Mouse (Mus musculus) liver, embryonic 15.5 days (tissue): ENCODE data around the gene Pkp2. TPM values are rescaled to one million over a fixed set of nuclear protein-coding genes. Genes with fewer than 3 reads are reported as not detected.

ENCODE experiments used
- ATAC-seq: fragments of 200-750 bp; cut with Nextera tagmentation; 2 replicates; pipeline ENCODE4 v1.8.0; 2017; ENCODE audit warnings: moderate number of reproducible peaks, mild to moderate bottlenecking, moderate library complexity; ENCODE audit not compliant: insufficient read depth
- H3K27ac ChIP-seq: fragments of 300-500 bp; sonication (generic); replicated peaks from 2 replicates; pipeline ENCODE4 v1.5.1; 2015; ENCODE audit warnings: mild to moderate bottlenecking, inconsistent platforms
- H3K27me3 ChIP-seq: fragments of 300-500 bp; sonication (generic); 2 replicates; pipeline ENCODE4 v1.6.1; 2015; ENCODE audit warnings: mild to moderate bottlenecking, inconsistent platforms
- H3K36me3 ChIP-seq: fragments of 300-500 bp; sonication (generic); replicated peaks from 2 replicates; pipeline ENCODE4 v1.6.1; 2015; ENCODE audit warnings: moderate library complexity, mild to moderate bottlenecking, inconsistent platforms
- H3K4me1 ChIP-seq: fragments of 300-500 bp; sonication (generic); replicated peaks from 2 replicates; pipeline ENCODE4 v1.6.1; 2015; ENCODE audit warnings: inconsistent platforms
- H3K4me2 ChIP-seq: fragments of 300-500 bp; sonication (generic); 2 replicates; pipeline ENCODE4 v1.6.1; 2015; ENCODE audit warnings: moderate library complexity, mild to moderate bottlenecking, inconsistent platforms
- H3K4me3 ChIP-seq: fragments of 300-500 bp; sonication (generic); replicated peaks from 2 replicates; pipeline ENCODE4 v1.5.1; 2015; ENCODE audit warnings: mild to moderate bottlenecking, inconsistent platforms
- H3K9ac ChIP-seq: fragments of 300-500 bp; sonication (generic); 2 replicates; pipeline ENCODE4 v1.6.1; 2015; ENCODE audit warnings: moderate library complexity, mild to moderate bottlenecking, inconsistent platforms
- H3K9me3 ChIP-seq: fragments of 300-500 bp; sonication (generic); replicated peaks from 2 replicates; pipeline ENCODE4 v1.6.1; 2016; ENCODE audit warnings: inconsistent platforms
- WGBS: fragments of 180-500 bp; shearing (Covaris S2); methylation state at CpG from one replicate; pipeline ENCODE4 v1.1.7; 2015; ENCODE audit warnings: mixed read lengths; ENCODE audit not compliant: insufficient replicate concordance; 5-methylcytosine and 5-hydroxymethylcytosine counted together
- polyA plus RNA-seq: library from polyadenylated mRNA; unstranded; fragments of >200 nt; fragmentation: Nextera tagmentation; extraction: Ambion mirVana; gene quantifications from 2 replicates; pipeline ENCODE4 v1.2.1, GENCODE M21; 2015

The Pkp2 gene
- polyA plus RNA-seq, 1 experiment from 2014 or later: 10.5 TPM

DNA sequence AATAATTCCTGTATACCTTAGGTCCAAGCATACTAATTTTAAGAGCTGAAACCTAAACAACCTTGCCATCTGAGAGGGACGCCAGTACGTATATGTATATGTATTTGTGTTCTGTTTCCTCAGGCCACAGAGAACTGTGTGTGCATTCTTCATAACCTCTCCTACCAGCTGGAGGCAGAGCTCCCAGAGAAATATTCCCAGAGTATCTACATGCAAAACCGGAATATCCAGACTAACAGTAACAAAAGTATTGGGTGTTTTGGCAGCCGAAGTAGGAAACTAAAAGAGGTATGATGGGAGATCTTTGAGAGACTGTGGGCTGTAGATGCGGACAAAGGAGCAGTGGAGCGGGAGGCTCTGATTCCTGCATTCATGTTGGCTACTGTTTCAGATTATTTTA is 48.4 kb downstream of the Pkp2 start:
- no peak for ATAC-seq
- Histone ChIP-seq H3K36me3 (no peaks in the 10 kb centered on the region), H3K4me1 (no peaks in the 10 kb centered on the region), H3K9ac (no peak overlapping the region), H3K9me3 (no peaks in the 10 kb centered on the region), H3K27me3 (no peaks in the 10 kb centered on the region), H3K4me2 (no peak overlapping the region), H3K4me3 (no peak overlapping the region), H3K27ac (no peak overlapping the region)
- 77% methylated on average over 6 of the region's 6 CpGs for WGBS

DNA sequence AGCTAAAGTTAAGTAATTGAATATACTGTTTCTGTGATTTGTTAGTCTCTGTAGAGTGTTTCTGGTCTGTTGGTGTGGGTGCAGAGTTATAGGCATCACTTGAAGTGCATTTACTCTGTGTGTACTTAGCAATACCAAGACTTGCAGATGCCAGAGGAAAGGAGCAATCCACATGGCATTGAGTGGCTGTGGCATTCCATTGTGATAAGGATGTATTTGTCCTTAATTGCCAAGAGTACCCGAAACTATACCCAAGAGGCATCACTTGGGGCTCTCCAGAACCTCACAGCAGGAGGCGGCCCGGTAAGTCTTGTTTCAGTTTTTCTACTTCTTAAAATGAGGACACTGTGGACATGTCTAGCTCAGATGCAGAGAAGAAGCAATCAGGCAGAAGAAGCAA is 49.3 kb downstream of the Pkp2 start:
- Histone ChIP-seq H3K9me3 (no peaks in the 10 kb centered on the region), H3K9ac (no peak overlapping the region), H3K4me1 (no peaks in the 10 kb centered on the region), H3K4me3 (no peak overlapping the region), H3K4me2 (no peak overlapping the region), H3K27ac (no peak overlapping the region), H3K36me3 (no peaks in the 10 kb centered on the region), H3K27me3 (no peaks in the 10 kb centered on the region)
- no peak for ATAC-seq
- 73% methylated on average over 3 of the region's 3 CpGs for WGBS

DNA sequence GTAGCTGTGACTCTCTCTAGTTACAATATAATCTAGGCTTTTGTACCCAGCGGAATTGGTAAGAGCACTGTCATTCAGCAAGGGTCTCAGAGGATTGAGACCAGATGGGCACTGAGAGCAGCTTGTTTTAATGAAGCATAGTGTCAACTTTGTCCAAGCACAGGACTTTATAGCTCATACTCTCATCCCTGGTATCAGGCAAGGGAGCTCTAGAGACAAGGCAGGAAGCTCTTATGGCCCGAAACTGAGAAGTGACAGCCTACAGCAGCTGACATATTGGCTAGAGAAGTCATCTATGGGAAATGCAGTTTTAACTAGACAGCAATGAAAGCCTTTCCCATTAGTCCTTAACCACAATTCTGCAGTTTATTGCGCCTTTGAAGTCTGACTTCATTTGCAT is 59.9 kb downstream of the Pkp2 start:
- WGBS: 56% methylated on average over 3 of the region's 3 CpGs
- no peak for ATAC-seq

DNA sequence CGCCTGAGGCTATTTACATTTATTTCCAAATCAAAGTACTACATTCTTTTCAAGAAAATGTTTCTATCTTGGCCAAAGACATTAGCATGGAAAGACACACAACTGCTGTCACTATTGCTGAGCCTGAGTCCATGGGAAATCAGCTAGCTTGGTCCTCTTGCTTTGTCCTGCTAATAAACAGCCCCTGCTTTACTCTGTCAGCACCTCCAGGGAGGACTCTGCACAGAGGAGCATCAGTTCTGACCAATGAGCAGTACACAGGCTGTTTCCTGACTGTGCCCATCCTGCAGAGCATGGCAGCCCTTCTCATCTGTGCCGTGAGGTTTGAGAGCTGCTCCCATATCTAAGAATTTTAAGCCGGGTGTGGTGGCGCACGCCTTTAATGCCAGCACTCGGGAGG is 60.6 kb downstream of the Pkp2 start:
- no peaks in the 10 kb centered on the region for H3K36me3 ChIP-seq
- WGBS: 74% methylated on average over 6 of the region's 6 CpGs

More for the DNA sequence above, 59.9 kb downstream of the Pkp2 start:
- no peak overlapping the region for H3K27ac ChIP-seq
- H3K9ac ChIP-seq: no peak overlapping the region
- H3K27me3 ChIP-seq: no peaks in the 10 kb centered on the region
- no peak overlapping the region for H3K4me2 ChIP-seq
- no peak overlapping the region for H3K4me3 ChIP-seq
- H3K9me3 ChIP-seq: no peaks in the 10 kb centered on the region
- H3K36me3 ChIP-seq: no peaks in the 10 kb centered on the region
- no peaks in the 10 kb centered on the region for H3K4me1 ChIP-seq

DNA sequence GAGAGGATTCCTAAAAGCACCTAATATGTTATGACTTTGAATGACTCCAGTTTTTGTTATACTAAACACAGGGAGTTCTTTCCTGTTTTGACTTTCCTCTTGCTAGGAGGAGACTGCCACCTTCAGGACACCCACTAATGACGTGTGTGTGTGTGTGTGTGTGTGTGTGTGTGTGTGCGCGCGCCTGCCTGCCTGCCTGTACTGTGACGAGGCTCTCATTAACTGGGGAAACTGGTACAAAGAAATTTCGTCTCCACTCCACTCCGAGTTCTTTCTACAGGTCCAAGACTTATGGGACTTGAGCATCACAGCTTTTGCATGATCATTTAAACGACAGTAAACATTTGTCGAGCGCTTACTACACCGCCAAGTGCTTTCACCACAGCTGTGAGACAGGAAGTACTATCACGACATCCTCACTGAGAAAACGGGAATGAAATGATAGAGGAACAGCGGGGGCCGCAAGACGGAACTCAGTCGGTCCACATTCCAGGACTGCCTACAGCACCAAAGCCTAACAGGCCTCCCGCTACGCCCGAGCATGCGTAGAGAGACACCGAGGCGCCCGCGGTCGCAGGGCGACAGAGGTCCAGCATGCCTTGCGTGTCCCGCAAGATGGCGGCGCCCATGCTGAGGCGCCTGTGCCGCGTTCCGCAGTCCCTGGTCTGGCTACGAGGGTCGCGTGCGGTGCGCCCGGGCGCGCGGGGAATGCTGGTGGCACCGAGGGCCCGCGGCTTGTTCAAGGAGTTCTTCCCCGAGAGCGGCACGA is 89.4 kb downstream of the Pkp2 start, which contains the start of gene Yars2:
Gene Yars2, plus strand, starts transcription at position 597 of the 769 bp plus-strand sequence.
- H3K9ac ChIP-seq: peak within 1 kb of the TSS; percentile 62
- no peaks in the 10 kb centered on the region for H3K27me3 ChIP-seq
- no peaks in the 10 kb centered on the region for H3K9me3 ChIP-seq
- under 1% methylated on average over 50 of the region's 50 CpGs for WGBS
- H3K4me1 ChIP-seq: peaks cover 20% of the 10 kb centered on the region
- H3K36me3 ChIP-seq: peaks cover 14% of the 10 kb centered on the region
- H3K4me2 ChIP-seq: peak within 1 kb of the TSS; percentile 91
- H3K27ac ChIP-seq: peak within 1 kb of the TSS; percentile 86
- H3K4me3 ChIP-seq: peak within 1 kb of the TSS; percentile 78
- peak; percentile 99 for ATAC-seq

More for the DNA sequence above, 60.6 kb downstream of the Pkp2 start:
- Histone ChIP-seq H3K9me3 (no peaks in the 10 kb centered on the region), H3K4me3 (no peak overlapping the region), H3K27ac (no peak overlapping the region), H3K4me2 (no peak overlapping the region), H3K9ac (no peak overlapping the region), H3K4me1 (no peaks in the 10 kb centered on the region), H3K27me3 (no peaks in the 10 kb centered on the region)
- no peak for ATAC-seq

DNA sequence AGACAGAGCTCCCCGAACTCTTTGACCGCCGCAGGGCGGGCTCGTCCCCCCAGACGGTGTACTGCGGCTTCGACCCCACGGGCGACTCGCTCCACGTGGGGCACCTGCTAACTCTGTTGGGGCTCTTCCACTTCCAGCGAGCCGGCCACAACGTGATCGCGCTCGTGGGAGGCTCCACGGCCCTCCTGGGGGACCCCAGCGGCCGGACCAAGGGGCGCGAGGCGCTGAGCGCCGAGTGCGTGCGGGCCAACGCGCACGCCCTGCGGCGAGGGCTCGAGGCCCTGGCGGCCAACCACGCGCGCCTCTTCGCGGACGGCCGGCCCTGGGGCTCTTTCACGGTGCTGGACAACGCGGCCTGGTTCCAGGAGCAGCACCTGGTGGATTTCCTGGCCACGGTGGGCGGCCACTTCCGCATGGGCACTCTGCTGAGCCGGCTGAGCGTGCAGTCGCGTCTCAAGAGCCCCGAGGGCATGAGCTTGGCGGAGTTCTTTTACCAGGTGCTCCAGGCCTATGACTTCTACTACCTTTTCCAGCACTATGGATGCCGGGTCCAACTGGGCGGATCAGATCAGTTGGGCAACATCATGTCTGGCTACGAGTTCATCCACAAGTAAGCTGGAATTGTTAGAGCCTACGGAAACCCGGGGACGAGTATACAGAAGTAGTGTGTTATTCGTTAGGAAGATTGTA is 90.2 kb downstream of the Pkp2 start:
- Histone ChIP-seq H3K27ac (peak overlapping the region; percentile 86), H3K4me1 (peaks cover 20% of the 10 kb centered on the region), H3K27me3 (no peaks in the 10 kb centered on the region), H3K9me3 (no peaks in the 10 kb centered on the region), H3K36me3 (peaks cover 17% of the 10 kb centered on the region), H3K4me2 (peak overlapping the region; percentile 91), H3K9ac (peak overlapping the region; percentile 62), H3K4me3 (peak overlapping the region; percentile 78)
- peak; percentile 65 for ATAC-seq
- under 1% methylated on average over 61 of the region's 61 CpGs for WGBS

DNA sequence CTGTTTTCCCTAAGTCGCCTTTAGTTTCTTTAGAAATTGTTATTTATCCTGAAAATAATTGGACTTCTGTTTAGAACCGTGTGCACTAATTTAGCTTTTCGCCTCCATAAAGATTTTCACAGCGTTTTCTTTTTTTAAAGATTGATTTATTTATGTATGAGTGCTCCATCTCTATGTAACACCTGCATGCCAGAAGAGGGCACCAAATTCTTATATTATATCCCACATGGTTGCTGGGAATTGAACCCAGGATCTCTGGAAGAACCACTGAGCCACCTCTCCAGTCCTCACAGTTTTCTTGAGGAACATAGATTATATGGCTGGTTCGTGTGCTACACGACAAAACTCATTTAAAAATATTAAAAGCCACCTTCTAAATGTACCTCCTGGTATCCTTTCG is 90.8 kb downstream of the Pkp2 start:
- 12% methylated on average over 7 of the region's 7 CpGs for WGBS
- H3K27me3 ChIP-seq: no peaks in the 10 kb centered on the region
- peak overlapping the region; percentile 78 for H3K4me3 ChIP-seq
- peak overlapping the region; percentile 91 for H3K4me2 ChIP-seq
- peak overlapping the region; percentile 62 for H3K9ac ChIP-seq
- H3K9me3 ChIP-seq: no peaks in the 10 kb centered on the region
- no peak overlapping the region for H3K27ac ChIP-seq
- no peak for ATAC-seq
- peaks cover 20% of the 10 kb centered on the region for H3K4me1 ChIP-seq
- peaks cover 20% of the 10 kb centered on the region for H3K36me3 ChIP-seq

DNA sequence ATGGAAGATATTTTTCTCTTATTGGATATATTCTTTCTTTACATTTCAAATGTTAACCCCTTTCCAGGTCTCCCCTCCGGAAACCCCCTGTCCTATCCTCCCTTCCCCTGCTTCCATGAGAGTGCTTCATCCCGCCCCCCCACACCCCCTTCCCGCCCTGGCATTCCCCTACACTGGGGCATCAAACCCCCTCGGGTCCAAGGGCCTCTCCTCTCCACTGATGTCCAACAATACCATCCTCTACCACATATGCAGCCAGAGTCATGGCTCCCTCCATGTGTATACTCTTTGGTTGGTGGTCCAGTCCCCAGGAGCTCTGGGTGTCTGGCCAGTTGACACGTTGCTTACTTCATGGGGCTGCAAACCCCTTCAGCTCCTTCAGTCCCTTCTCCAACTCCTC is 98.2 kb downstream of the Pkp2 start:
- H3K27ac ChIP-seq: no peak overlapping the region
- no peaks in the 10 kb centered on the region for H3K4me1 ChIP-seq
- no peak overlapping the region for H3K9ac ChIP-seq
- ATAC-seq: no peak
- H3K4me2 ChIP-seq: no peak overlapping the region
- no peak overlapping the region for H3K4me3 ChIP-seq
- no peaks in the 10 kb centered on the region for H3K27me3 ChIP-seq
- peaks cover 64% of the 10 kb centered on the region for H3K36me3 ChIP-seq
- WGBS: 76% methylated on average over 5 of the region's 5 CpGs
- no peaks in the 10 kb centered on the region for H3K9me3 ChIP-seq

Other genes starting within 250 kb of the Pkp2 start
- gene Yars2, start 89.6 kb downstream of the Pkp2 start, polyA plus RNA-seq: 23.3 and 24.4 TPM in 2 replicates
- 19.8 and 21.6 TPM in 2 replicates for gene Dnm1l, start 145.6 kb downstream of the Pkp2 start, polyA plus RNA-seq